Mouse (Mus musculus) frontal cortex, adult (tissue): ENCODE results near the gene Bbs9.

Experiments used
- ATAC-seq: cut with Nextera tagmentation; 2 replicates; pipeline ENCODE4 v1.9.2; 2017; ENCODE audit warnings: mild to moderate bottlenecking, moderate library complexity, mixed read lengths; ENCODE audit not compliant: low TSS enrichment

Bbs9 gene

GRCm38 (mm10) chr9:22532810-22533447 is 57.4 kb downstream of the Bbs9 start:
- peak; percentile 100 for ATAC-seq

DNA sequence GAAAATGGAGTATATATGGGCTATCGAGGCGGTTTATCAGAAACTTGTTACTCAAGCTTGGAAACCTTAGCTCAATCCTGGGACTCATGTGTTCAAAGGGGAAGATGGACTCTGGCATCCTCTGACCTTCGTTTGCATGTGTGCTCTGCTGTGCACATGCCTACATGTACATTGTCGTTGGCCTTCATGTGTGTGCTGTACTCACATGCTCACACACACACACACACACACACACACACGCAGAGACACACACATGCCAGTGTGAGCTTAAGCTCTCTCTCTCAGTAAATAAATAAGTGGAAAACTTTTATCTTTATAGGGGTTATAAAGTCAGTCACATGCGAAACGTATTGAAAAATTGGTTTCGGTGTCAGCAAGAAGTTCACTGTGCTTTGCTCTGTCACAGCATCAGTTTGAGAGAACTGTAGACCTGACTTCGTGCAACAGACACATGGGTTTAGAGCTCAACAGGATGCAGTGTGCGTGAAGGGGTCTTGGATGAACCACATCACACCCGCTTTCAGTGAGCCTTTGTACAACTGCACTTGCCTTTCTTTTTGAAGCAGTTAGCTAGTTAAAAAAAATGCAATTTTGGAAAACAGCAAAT is 62.4 kb downstream of the Bbs9 start:
- no peak for ATAC-seq

DNA sequence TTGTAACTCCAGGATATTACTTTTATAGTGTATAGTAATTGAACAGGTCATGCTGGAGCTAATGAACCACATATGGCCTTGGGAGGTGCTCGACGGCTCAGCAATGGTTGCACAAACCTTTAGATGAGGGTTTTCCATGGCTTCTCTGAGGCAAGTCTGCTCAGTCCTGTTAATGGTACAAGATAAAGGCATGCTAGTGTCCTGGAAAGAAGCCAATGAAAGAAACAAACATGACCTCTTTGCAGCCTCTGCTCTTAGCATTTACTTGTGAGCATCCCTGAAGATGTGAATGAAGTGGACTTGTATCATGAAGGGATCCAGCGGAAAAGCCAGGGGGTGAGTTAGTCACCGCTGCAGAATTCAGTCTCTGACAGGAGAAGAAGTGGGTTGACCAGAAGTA is 64.0 kb downstream of the Bbs9 start:
- ATAC-seq, result no peak

DNA sequence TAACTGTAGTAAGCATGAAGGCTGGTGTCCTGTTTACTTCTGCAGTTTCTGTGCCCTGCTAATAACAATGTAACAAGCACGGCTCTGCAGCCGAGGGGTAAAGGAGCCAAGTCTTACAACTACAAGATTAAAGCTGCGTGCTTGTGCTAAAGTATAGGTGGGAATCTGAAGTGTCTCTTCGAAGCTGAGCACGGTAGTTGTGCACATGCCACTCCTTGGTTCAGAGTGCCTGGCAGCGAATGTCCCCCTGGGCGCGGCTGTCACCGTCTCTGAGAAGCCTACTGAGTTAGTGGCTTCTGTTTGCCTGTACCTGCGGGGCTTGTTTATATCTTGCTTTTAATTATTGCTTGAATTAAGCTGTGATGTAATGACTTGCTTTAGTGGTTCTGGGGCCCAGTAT is 65.6 kb downstream of the Bbs9 start:
- ATAC-seq, result no peak

DNA sequence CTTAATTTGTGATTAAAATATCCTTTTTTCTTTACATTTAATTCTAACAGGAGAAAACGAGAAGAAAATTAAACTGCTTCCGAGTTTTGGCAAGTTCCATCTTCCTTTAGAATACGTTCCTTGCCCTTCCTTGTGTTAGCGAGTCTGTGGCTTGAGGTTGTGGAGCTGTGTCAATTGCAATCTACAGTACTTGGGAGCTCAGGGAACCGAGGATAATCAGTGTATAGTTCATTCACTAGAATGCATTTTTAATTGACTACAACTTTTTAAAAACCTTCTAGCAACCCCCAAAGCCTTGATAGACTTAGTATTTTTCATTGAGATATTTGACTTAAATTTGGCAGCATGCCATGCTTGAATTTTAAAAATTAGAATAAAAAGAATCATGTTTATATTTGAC is 68.0 kb downstream of the Bbs9 start:
- no peak for ATAC-seq

DNA sequence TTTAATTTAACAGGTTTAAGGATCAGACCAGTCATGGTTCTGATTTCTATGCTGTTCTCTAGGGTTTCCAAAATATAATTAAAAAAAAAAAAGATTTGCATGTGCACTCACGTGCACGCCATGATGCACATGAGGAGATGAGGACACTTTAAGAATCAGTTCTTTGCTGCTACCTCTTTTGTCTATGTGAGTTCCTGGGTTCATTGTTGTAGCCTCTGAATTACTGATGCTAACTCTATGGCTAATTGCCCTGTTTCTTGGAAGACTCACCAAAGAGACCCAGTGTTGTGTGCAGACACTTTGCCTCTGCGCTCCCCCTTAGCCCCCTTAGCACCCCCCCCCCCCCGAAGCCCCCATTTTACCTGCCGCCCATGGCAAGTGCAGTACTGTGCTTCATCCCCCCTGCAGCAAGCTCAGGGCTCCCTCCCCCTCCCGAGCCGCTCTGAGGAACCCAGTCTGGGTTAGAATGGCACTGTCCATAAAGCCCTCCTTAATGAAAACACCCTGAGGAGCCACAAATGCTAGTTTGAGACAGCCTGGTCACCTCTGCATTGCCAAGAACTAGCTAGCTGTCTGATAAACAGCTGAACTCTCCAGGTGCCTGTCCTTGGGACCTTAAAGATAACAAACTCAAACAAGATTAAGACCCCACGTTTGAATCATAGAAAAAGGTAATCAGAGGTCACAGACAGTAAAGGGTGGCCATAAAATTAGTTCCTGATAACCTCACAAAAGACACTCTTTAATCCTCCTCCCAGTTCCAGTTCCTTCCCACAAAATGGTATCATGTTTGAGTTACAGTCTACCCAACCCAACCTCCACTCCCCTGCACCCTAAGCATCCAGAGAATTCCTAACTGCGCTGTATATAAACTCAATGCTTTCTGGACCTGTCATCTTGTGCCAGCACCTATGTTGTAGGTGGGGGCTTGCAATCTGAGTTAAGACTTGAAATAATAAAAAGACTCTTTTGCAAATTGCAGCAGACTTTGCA is 69.1 kb downstream of the Bbs9 start:
- no peak for ATAC-seq

DNA sequence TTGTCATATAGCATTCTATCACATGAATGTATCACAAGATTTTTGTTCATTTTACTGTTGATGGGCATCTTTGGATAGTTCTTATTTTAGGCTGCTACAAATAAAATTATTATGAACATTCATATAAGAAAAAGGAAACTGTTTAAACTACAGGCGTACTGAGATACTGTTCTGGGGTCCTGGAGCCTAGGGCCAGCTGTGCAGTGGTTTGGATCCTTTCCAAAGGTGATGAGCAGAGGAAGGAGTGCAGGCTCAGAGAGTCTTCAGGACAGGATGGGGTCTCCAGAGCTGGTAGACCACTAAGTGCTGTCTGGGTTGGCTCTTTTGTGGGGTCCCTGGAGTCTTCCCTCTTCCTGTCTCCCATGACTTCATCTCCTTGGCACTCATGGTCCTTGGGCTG is 75.8 kb downstream of the Bbs9 start:
- no peak for ATAC-seq

DNA sequence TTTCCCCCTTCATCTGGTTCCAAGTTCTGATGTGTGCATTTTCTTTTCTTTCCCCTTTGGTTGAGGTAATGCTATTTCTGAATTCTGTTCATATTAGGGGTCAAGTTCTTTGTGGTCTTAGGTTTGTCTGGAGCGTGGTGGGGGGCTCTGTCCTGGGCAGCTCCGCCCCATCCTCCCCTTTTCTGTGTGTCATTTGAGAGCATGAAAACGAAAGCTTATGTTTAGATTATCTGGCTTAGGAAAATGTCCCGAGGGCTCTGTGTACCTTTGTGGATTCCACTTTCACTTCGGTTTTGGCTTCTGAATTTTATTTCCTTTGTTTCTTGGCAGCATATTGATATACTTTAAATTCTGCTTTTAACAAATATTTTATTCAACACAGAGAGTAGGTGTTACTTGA is 80.6 kb downstream of the Bbs9 start:
- ATAC-seq, result no peak

DNA sequence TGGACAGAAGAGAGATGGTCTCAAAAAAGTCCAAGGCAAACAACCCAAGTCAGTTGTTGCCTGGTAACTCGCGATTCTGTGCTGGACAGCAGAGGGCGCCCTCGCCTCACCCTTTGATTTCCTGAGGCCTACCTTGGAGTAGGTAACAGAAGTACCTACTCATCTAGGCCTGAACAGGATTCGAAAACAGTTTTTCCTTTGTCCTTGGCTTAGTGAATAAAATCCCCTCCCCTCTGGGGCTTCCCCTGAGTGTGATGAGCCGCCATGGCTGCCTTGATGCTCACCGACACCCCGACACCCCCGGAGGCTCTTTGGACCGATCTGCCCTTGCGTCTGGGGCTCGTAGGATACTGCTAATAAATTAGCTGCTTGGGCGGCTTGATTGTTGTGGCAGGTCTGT is 82.0 kb downstream of the Bbs9 start:
- ATAC-seq, result peak; percentile 88

DNA sequence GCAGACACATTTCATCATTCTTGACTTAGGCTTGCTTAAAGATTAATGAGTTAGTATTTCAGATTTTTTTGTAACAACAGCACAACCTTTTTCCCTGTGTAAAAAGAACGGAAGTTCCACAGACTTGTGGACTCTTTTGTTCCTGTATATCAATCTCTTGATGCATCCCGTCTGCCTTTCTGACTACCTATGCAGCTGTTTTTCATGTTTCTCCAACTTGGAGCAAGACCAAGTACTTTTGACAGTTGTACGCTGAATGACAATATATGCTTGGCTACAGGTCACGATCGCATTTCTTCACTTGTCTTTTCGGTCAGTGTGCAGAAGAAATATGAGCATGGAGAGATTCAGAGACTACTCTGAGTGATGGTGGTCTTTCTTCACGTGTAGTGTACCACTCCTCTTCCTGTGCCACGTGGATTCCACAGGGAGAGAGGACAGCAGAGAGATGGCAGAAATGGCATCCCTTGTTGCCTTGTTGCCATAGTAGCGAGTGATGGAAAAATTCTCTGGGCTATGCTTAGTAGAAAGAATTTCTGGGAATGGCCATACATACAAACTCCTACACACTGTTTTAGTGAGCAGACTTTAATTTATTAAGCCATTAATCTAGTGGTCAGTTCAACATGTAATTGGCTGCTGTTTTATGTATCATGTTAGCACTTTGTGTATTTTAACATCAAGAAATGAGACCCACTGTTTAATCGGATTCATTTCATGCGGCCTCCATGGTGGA is 88.3 kb downstream of the Bbs9 start:
- no peak for ATAC-seq

DNA sequence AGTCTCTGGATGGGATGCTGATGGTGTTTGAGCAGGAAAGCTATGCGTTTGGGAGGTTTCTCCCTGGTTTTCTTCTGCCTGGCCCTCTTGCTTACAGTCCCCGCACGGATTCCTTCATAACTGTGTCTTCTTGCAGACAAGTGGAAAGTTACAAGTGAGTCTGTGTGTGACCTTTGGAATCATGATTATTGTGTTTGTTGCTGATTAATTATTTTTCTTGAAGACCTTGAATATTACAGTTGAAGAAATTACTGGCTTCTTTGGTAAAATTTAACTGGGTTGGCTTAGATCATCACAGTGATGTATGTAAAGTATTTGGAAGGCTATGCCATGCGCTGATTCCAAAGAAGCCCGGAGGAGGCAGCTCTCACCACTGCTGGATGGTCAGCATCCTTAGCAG is 92.2 kb downstream of the Bbs9 start:
- no peak for ATAC-seq

- no peak for ATAC-seq
These were observed 101.1 kb downstream of the Bbs9 start for GRCm38 (mm10) chr9:22576426-22577139.

DNA sequence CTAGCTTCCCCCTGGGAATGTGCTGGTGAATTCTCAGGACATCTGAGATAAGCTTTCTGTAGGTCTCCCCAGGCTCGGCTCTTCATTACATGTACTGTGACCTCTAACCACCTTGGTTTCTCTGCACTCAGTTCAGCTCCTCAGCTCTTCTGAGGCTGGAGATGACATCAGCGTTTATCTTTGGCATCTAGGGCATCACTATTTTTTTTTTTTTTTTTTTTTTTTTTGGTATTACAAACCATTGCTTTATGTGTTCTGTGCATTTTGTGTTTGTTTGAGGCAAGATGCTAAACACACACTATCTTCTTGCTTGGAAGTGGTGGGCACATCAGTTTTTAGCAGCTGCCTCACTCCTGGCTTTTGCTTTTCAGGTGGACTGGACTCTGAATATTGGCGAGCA is 102.8 kb downstream of the Bbs9 start:
- no peak for ATAC-seq

- ATAC-seq, result no peak
These were observed 108.7 kb downstream of the Bbs9 start for GRCm38 (mm10) chr9:22584221-22584620.

DNA sequence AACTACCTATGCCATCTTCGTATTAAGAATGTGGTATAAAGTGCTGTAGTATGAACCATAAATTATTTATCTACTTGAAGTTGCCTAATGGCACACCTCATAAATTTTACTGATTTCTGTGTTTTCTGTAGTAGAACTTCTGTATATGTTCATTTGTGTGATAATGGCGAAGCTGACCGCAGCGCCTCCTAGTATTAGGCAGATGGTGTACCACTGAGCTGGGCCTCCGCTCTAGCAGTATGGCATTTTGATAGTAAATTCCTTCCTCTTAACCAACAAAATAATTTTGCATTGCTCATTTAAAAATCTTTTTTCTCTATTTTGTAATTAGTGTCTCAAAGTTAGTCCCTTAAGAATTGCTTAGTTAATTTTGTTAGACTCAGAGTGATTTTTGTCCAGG is 117.5 kb downstream of the Bbs9 start:
- no peak for ATAC-seq

GRCm38 (mm10) chr9:22596650-22597049 is 121.1 kb downstream of the Bbs9 start:
- ATAC-seq, result no peak

GRCm38 (mm10) chr9:22613271-22613824 is 137.8 kb downstream of the Bbs9 start:
- peak; percentile 59; the same call in 1 of the 2 replicates for ATAC-seq

GRCm38 (mm10) chr9:22619245-22619644 is 143.7 kb downstream of the Bbs9 start:
- ATAC-seq, result no peak

DNA sequence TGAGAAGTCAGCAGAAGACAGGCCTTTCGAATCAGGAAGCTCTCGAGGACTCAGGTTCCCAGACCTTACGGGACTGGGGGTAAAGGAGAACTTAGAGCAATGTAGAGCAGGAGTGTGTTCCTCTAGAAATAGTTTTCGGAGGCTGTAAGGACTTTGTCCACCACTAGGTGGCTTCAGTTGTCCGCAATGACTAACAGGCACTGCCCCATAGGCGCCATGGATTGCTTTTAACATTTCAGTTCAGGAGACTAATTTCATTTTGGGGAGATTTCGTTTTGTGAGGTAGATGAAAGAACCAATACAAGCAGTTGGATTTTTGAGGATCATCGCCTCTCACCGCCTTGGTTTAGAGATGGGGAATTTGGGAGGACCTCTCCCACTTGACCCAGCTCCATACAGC is 149.5 kb downstream of the Bbs9 start:
- ATAC-seq, result peak; percentile 65

GRCm38 (mm10) chr9:22626014-22626413 is 150.5 kb downstream of the Bbs9 start:
- no peak for ATAC-seq

DNA sequence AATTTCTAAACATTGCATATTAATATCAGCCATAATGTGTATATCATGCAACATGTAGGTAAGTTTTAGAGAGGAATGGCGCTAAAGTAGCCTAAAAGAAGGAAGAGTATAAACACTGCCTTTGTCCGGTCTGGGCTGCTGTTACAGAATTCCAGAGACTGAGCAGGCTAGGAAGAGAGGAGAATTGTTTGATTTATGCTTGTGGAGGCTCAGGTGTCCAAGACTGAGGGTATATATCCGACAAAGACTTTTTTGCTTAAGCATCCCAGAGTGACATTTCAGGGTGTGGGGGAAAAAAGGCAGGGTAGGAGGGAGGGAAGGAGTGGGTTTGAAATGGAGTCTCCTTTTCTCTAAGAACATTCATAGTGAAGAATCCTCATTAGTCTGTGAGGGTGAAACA is 152.4 kb downstream of the Bbs9 start:
- ATAC-seq, result no peak
